In the genomic region with DNA sequence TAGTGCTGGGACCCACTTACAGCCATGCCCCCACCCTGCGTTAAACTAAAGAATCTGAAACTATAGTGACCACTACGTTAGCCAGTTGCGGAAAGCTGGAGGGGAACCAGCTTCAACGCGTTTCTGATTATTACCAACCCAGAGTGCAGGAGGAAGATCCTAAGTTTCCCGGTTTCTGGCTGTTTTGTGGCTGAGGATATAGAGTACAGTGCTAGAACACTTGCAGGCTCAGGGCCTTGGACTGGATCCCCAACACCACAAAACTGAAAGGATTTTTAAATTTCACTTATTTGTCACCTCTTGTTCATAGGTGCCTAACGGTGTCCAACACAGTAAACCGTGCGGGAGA, we compare ENCODE assay signal across 8 mouse cellular contexts. TPM values are rescaled to one million over a fixed set of nuclear protein-coding genes. Genes with fewer than 3 reads are reported as not detected.
DNase-seq lines count a peak whose midpoint lies in the region; ATAC-seq lines count a peak whose summit lies in the region.

No protein-coding gene starts in this region.

- ATAC-seq in kidney, embryonic 15.5 days (replicated peaks; ENCODE audit: low FRiP score): no peak
- ATAC-seq in embryonic facial prominence, embryonic 12.5 days (ENCODE audit: insufficient number of reproducible peaks, insufficient read depth, low FRiP score, low TSS enrichment): no peak

- peak overlapping the region; percentile 99 for H3K27ac ChIP-seq in kidney, embryonic 15.5 days
- H3K27ac ChIP-seq in embryonic facial prominence, embryonic 12.5 days: peak overlapping the region; percentile 98

- H3K27me3 ChIP-seq in kidney, embryonic 15.5 days: no peaks in the 10 kb centered on the region
- H3K27me3 ChIP-seq in embryonic facial prominence, embryonic 12.5 days: no peaks in the 10 kb centered on the region

- H3K4me2 ChIP-seq in kidney, embryonic 15.5 days: peak overlapping the region; percentile 62
- peak overlapping the region; percentile 73 for H3K4me2 ChIP-seq in embryonic facial prominence, embryonic 12.5 days (replicated peaks)

- peak overlapping the region; percentile 86 for H3K4me3 ChIP-seq in kidney, embryonic 15.5 days (replicated peaks)
- H3K4me3 ChIP-seq in embryonic facial prominence, embryonic 12.5 days: peak overlapping the region; percentile 99

- WGBS in kidney, embryonic 15.5 days: 52% methylated on average over 9 of the region's 9 CpGs
- 53% methylated on average over 9 of the region's 9 CpGs for WGBS in embryonic facial prominence, embryonic 12.5 days

- H3K9ac ChIP-seq in kidney, embryonic 15.5 days: peak overlapping the region; percentile 92
- H3K9ac ChIP-seq in embryonic facial prominence, embryonic 12.5 days: peak overlapping the region; percentile 64

- DNase-seq in kidney, adult 9 months: no peak
- peak; percentile 35 for DNase-seq in kidney, postnatal 14 days
- peak; percentile 32 for DNase-seq in naive thymus-derived CD4-positive, alpha-beta T cell, adult 2 months (ENCODE audit: low read depth)
- DNase-seq in right cerebral cortex, postnatal 36 days (ENCODE audit: low spot score in 2 of 2): no peak
- DNase-seq in gastrocnemius, postnatal 25 days: no peak
- DNase-seq in embryo, embryonic 10 days (ENCODE audit: low spot score): no peak

- H3K9me3 ChIP-seq in kidney, embryonic 15.5 days (replicated peaks): no peaks in the 10 kb centered on the region
- H3K9me3 ChIP-seq in embryonic facial prominence, embryonic 12.5 days: no peaks in the 10 kb centered on the region

- peaks cover 14% of the 10 kb centered on the region for H3K36me3 ChIP-seq in kidney, embryonic 15.5 days
- 0 out of 2 replicates have a peak, but pooled peaks cover 8% of the 10 kb centered on the region for H3K36me3 ChIP-seq in embryonic facial prominence, embryonic 12.5 days

- peaks cover 34% of the 10 kb centered on the region for H3K4me1 ChIP-seq in kidney, embryonic 15.5 days
- H3K4me1 ChIP-seq in embryonic facial prominence, embryonic 12.5 days: peaks cover 22% of the 10 kb centered on the region

RNA-seq across cellular contexts. Expression of gene Hspa4, which starts 0.9 kb away (rescaled TPM):
- 91.0 and 94.6 TPM in 2 replicates for polyA plus RNA-seq in kidney, embryonic 15.5 days (2015; fragmentation: Nextera tagmentation; extraction: Ambion mirVana)
- 103 and 110 TPM in 2 replicates for polyA plus RNA-seq in embryonic facial prominence, embryonic 12.5 days (2016; fragmentation: Nextera tagmentation; extraction: Ambion mirVana)
- total RNA-seq in gastrocnemius, postnatal 25 days (2021): 10 to 100 TPM; 86.5 to 89.0 TPM

RNA-seq across cellular contexts. Expression of gene Zcchc10, which starts 23.3 kb away (rescaled TPM):
- 22.8 and 24.3 TPM in 2 replicates for polyA plus RNA-seq in kidney, embryonic 15.5 days (2015; fragmentation: Nextera tagmentation; extraction: Ambion mirVana)
- 19.2 and 21.8 TPM in 2 replicates for polyA plus RNA-seq in embryonic facial prominence, embryonic 12.5 days (2016; fragmentation: Nextera tagmentation; extraction: Ambion mirVana)
- total RNA-seq in gastrocnemius, postnatal 25 days (2021): 10 to 100 TPM in 1 of 2 experiments, 1 to 10 TPM in 1; 7.8 to 10.1 TPM

RNA-seq across cellular contexts. Expression of gene Aff4, which starts 49.5 kb away (rescaled TPM):
- polyA plus RNA-seq in kidney, embryonic 15.5 days (2015; fragmentation: Nextera tagmentation; extraction: Ambion mirVana): 32.1 and 38.0 TPM in 2 replicates
- polyA plus RNA-seq in embryonic facial prominence, embryonic 12.5 days (2016; fragmentation: Nextera tagmentation; extraction: Ambion mirVana): 70.3 and 71.1 TPM in 2 replicates
- 10 to 100 TPM; 76.4 to 89.1 TPM for total RNA-seq in gastrocnemius, postnatal 25 days (2021)

Comparison
In these comparisons a context has a peak if more than half of its experiments do, and no peak if none do; other contexts are left out.
1. DNase-seq: peak in kidney, postnatal 14 days (single experiment) and naive thymus-derived CD4-positive, alpha-beta T cell, adult 2 months (single experiment); none in kidney, adult 9 months (single experiment), right cerebral cortex, postnatal 36 days (0 of 2), gastrocnemius, postnatal 25 days (single experiment) and embryo, embryonic 10 days (single experiment).